Comparison of ENCODE assay signal across 15 mouse cellular contexts in the genomic region with DNA sequence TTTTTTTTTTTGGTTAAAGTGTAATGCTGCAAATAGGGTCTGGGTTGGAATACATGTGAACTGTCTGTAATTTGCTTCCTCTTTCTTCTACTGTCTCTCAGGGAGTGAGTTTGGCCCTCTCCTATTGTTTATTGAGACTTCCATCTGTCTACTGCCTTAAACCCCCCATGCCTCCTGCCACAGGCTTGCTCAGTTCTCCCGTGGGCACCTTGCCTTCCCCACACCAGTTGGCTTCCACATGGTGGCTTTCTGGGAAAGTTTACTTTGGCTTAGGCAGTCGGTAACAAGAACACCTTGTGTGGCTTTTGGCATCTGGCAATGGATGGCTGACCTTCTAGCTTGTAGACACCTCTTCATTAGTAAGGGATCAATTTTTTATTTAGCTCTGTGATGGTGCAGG. TPM values are rescaled to one million over a fixed set of nuclear protein-coding genes. Genes with fewer than 3 reads are reported as not detected.
"Had no signal": no experiment of that assay in that cellular context is flagged by ENCODE, and none has a peak within 500 bp of the region (broad histone marks: within the 10 kb centered on the region; RNA-seq: fewer than 3 reads in every experiment).

No protein-coding gene starts in this region.

- DNase-seq: left cerebral cortex, postnatal 4 days; liver; liver, embryonic 13.5 days; liver, postnatal 0 days; lung, adult 18-20 months; lung, adult 2 months; lung, embryonic 14.5 days; lung, postnatal 10 days; lung, postnatal 14 days; lung, postnatal 36 days; lung, postnatal 4 days; midbrain, embryonic 14.5 days had no signal

RNA-seq across cellular contexts. Expression of a gene that starts 10.2 kb away (rescaled TPM):
- total RNA-seq: megakaryocyte progenitor cell, adult 5-6 weeks; megakaryocyte-erythroid progenitor cell, adult 5-6 weeks; monocyte, adult 5-6 weeks had no signal
